9 mouse cellular contexts compared by ENCODE assay signal in the genomic region with DNA sequence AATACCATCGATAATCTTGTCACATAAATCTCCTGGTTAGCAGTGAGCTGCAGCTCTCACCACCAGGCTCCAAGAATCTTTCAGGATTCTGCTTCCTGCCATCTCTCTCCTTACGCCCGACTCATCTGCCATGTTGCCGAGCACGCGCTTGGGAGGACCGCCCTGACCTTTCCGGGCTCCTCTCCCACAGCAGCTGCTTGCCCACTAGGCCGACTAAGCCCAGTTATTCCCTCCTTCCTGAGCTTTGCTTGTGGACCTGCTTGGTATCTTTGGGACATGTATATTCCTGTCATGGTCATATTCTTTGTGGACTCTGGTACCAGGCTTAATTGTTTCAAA.
DNase-seq lines count a peak whose midpoint lies in the region; ATAC-seq lines count a peak whose summit lies in the region.
"Had no signal": no experiment of that assay in that cellular context is flagged by ENCODE, and none has a peak within 500 bp of the region (broad histone marks: within the 10 kb centered on the region; RNA-seq: fewer than 3 reads in every experiment).

No protein-coding gene starts in this region.

- no peaks in the 10 kb centered on the region for H3K36me3 ChIP-seq in hindbrain, embryonic 16.5 days (ENCODE audit: control insufficient read depth, insufficient read depth, low read length)
- no peaks in the 10 kb centered on the region for H3K36me3 ChIP-seq in hindbrain, embryonic 13.5 days
- no peaks in the 10 kb centered on the region for H3K36me3 ChIP-seq in neural tube, embryonic 11.5 days (ENCODE audit: control insufficient read depth, insufficient read depth, low read length)
- H3K36me3 ChIP-seq in stomach, embryonic 16.5 days (ENCODE audit: control insufficient read depth, insufficient read depth, low read length): no peaks in the 10 kb centered on the region

- peak; percentile 31 for ATAC-seq in hindbrain, embryonic 16.5 days
- ATAC-seq in hindbrain, embryonic 13.5 days (ENCODE audit: low FRiP score): no peak
- ATAC-seq in neural tube, embryonic 11.5 days (ENCODE audit: insufficient read depth, low FRiP score, low TSS enrichment): no peak
- no peak for ATAC-seq in stomach, embryonic 16.5 days (ENCODE audit: insufficient read depth, low FRiP score)
- ATAC-seq in monocyte, adult 5-6 weeks (replicated peaks; ENCODE audit: insufficient number of reproducible peaks, low FRiP score, low TSS enrichment, poor library complexity, severe bottlenecking): no peak

- WGBS in hindbrain, embryonic 16.5 days: 61% methylated on average over 9 of the region's 9 CpGs
- 52% methylated on average over 9 of the region's 9 CpGs for WGBS in hindbrain, embryonic 13.5 days
- 35% methylated on average over 9 of the region's 9 CpGs for WGBS in neural tube, embryonic 11.5 days
- WGBS in stomach, embryonic 16.5 days: 47% methylated on average over 9 of the region's 9 CpGs

- no peaks in the 10 kb centered on the region for H3K9me3 ChIP-seq in hindbrain, embryonic 16.5 days (ENCODE audit: control insufficient read depth, low read length)
- no peaks in the 10 kb centered on the region for H3K9me3 ChIP-seq in hindbrain, embryonic 13.5 days
- H3K9me3 ChIP-seq in neural tube, embryonic 11.5 days (ENCODE audit: control insufficient read depth, low read length): no peaks in the 10 kb centered on the region
- H3K9me3 ChIP-seq in stomach, embryonic 16.5 days (replicated peaks; ENCODE audit: control insufficient read depth, low read length): no peaks in the 10 kb centered on the region

- peaks cover 39% of the 10 kb centered on the region for H3K4me1 ChIP-seq in hindbrain, embryonic 16.5 days (ENCODE audit: control insufficient read depth, insufficient read depth, low read depth, low read length)
- H3K4me1 ChIP-seq in hindbrain, embryonic 13.5 days (replicated peaks): peaks cover 59% of the 10 kb centered on the region
- peaks cover 35% of the 10 kb centered on the region for H3K4me1 ChIP-seq in neural tube, embryonic 11.5 days (ENCODE audit: control insufficient read depth, insufficient read depth, low read length)
- H3K4me1 ChIP-seq in stomach, embryonic 16.5 days (ENCODE audit: control insufficient read depth, insufficient read depth, low read length): peaks cover 24% of the 10 kb centered on the region

- peak; percentile 42 for DNase-seq in adrenal gland, postnatal 14 days
- no peak for DNase-seq in adrenal gland, adult 2 months
- DNase-seq in neural tube, embryonic 11.5 days (ENCODE audit: low spot score): no peak
- no peak for DNase-seq in neural tube, embryonic 10.5 days (ENCODE audit: extremely low spot score, low spot score)

- H3K27ac ChIP-seq in hindbrain, embryonic 16.5 days (ENCODE audit: low read depth, low read length): peak overlapping the region; percentile 34; the same call in 1 of the 2 replicates
- H3K27ac ChIP-seq in hindbrain, embryonic 13.5 days: no peak overlapping the region
- H3K27ac ChIP-seq in neural tube, embryonic 11.5 days (ENCODE audit: low read depth, low read length): 0 out of 2 replicates have a peak overlapping the region, but pooled peaks have one; percentile 46
- peak overlapping the region; percentile 71 for H3K27ac ChIP-seq in stomach, embryonic 16.5 days (ENCODE audit: low read length)

- H3K9ac ChIP-seq in hindbrain, embryonic 16.5 days (ENCODE audit: low read depth, low read length): 0 out of 2 replicates have a peak overlapping the region, but pooled peaks have one; percentile 22
- H3K9ac ChIP-seq in hindbrain, embryonic 13.5 days: no peak overlapping the region; the same call in 1 of the 2 replicates
- H3K9ac ChIP-seq in neural tube, embryonic 11.5 days (ENCODE audit: low read length): no peak overlapping the region
- H3K9ac ChIP-seq in stomach, embryonic 16.5 days (ENCODE audit: low read length): no peak overlapping the region

- no peaks in the 10 kb centered on the region for H3K27me3 ChIP-seq in hindbrain, embryonic 16.5 days (replicated peaks; ENCODE audit: control insufficient read depth, insufficient read depth, low read length)
- H3K27me3 ChIP-seq in hindbrain, embryonic 13.5 days: no peaks in the 10 kb centered on the region
- no peaks in the 10 kb centered on the region for H3K27me3 ChIP-seq in neural tube, embryonic 11.5 days (ENCODE audit: control insufficient read depth, insufficient read depth, low read length)
- no peaks in the 10 kb centered on the region for H3K27me3 ChIP-seq in stomach, embryonic 16.5 days (ENCODE audit: control insufficient read depth, insufficient read depth, low read length)

- no peak overlapping the region for H3K4me2 ChIP-seq in hindbrain, embryonic 16.5 days (ENCODE audit: low read length)
- no peak overlapping the region for H3K4me2 ChIP-seq in hindbrain, embryonic 13.5 days
- no peak overlapping the region for H3K4me2 ChIP-seq in neural tube, embryonic 11.5 days (ENCODE audit: low read depth)
- H3K4me2 ChIP-seq in stomach, embryonic 16.5 days (ENCODE audit: low read depth, low read length): peak overlapping the region; percentile 30

- H3K4me3 ChIP-seq in hindbrain, embryonic 16.5 days (ENCODE audit: low read length): no peak overlapping the region
- H3K4me3 ChIP-seq in hindbrain, embryonic 13.5 days: no peak overlapping the region
- no peak overlapping the region for H3K4me3 ChIP-seq in neural tube, embryonic 11.5 days (ENCODE audit: low read depth, low read length)
- no peak overlapping the region for H3K4me3 ChIP-seq in stomach, embryonic 16.5 days (replicated peaks; ENCODE audit: low read length)
- H3K4me3 ChIP-seq: erythroblast, embryonic 14.5 days had no signal
